Mouse (Mus musculus) liver, adult 2 months (tissue): Measurements from ENCODE around the gene Arl9. TPM values are rescaled to one million over a fixed set of nuclear protein-coding genes. Genes with fewer than 3 reads are reported as not detected.

Source experiments
- DNase-seq: peaks from one replicate; pipeline ENCODE4 v3.0.0-alpha.2; 2011; ENCODE audit warnings: low read depth, low spot score; ENCODE audit errors: extremely low read depth
- H3K27ac ChIP-seq: fragments of 200-500 bp; replicated peaks from 2 replicates; pipeline ENCODE4 v1.5.1; 2012; ENCODE audit warnings: low read depth, mild to moderate bottlenecking, control low read depth, inconsistent platforms, low read length; ENCODE audit not compliant: insufficient read depth
- H3K27me3 ChIP-seq: fragments of 200-500 bp; 2 replicates; pipeline ENCODE4 v1.6.1; 2012; ENCODE audit warnings: mild to moderate bottlenecking, moderate library complexity, low read length, inconsistent platforms; ENCODE audit not compliant: control insufficient read depth, insufficient read depth
- H3K36me3 ChIP-seq: fragments of 200-500 bp; 2 replicates; pipeline ENCODE4 v1.6.1; 2012; ENCODE audit warnings: low read length, inconsistent platforms; ENCODE audit not compliant: control insufficient read depth, insufficient read depth
- H3K4me1 ChIP-seq: fragments of 200-500 bp; 2 replicates; pipeline ENCODE4 v1.6.1; 2011; ENCODE audit warnings: low read length; ENCODE audit not compliant: control insufficient read depth, insufficient read depth
- H3K4me3 ChIP-seq: fragments of 200-500 bp; 2 replicates; pipeline ENCODE4 v1.5.1; 2011; ENCODE audit warnings: low read depth, mild to moderate bottlenecking, control low read depth, low read length, moderate library complexity; ENCODE audit not compliant: insufficient read depth
- H3K79me2 ChIP-seq: fragments of 200-500 bp; 2 replicates; pipeline ENCODE4 v1.6.1; 2012; ENCODE audit warnings: inconsistent platforms, mild to moderate bottlenecking, low read length, moderate library complexity; ENCODE audit not compliant: control insufficient read depth, insufficient read depth
- H3K9ac ChIP-seq: fragments of 200-500 bp; 2 replicates; pipeline ENCODE4 v1.6.1; 2012; ENCODE audit warnings: low read depth, mild to moderate bottlenecking, control low read depth, inconsistent platforms, low read length
- CTCF ChIP-seq: fragments of 200-500 bp; IDR thresholded peaks from 2 replicates; pipeline ENCODE4 v1.5.1; 2011; ENCODE audit warnings: low read depth, low read length, control low read depth
- POLR2A ChIP-seq: fragments of 200-500 bp; IDR thresholded peaks from 2 replicates; pipeline ENCODE4 v1.6.1; 2011; ENCODE audit warnings: low read length, control low read depth; ENCODE audit not compliant: insufficient read depth; ENCODE audit errors: extremely low read depth
- WGBS: fragments of 180-500 bp; shearing (Covaris S2); methylation state at CpG from one replicate; pipeline ENCODE4 v1.1.7; 2018; 5-methylcytosine and 5-hydroxymethylcytosine counted together
- polyA plus RNA-seq: library from polyadenylated mRNA; depleted of rRNA; stranded (reverse); fragments of >200 nt; gene quantifications from 2 replicates; pipeline ENCODE4 v1.2.3, GENCODE M21; 2012
- total RNA-seq: library from RNA; depleted of rRNA; stranded (reverse); fragments of >200 nt; gene quantifications from 2 replicates; pipeline ENCODE4 v1.2.3, GENCODE M21; 2014

Arl9 gene
- total and polyA plus RNA-seq, 2 experiments, result 0.33 TPM; not detected in 1

GRCm38 (mm10) chr5:76974554-76975285 is 29.1 kb upstream of the Arl9 start, which contains the start of gene Srp72:
TSS of gene Srp72 (plus strand) at chr5:76974683.
- peak; percentile 72 for DNase-seq
- H3K9ac ChIP-seq, result peak within 1 kb of the TSS; percentile 98
- H3K27me3 ChIP-seq, result no peaks in the 10 kb centered on the region
- H3K4me1 ChIP-seq, result peaks cover 9% of the 10 kb centered on the region
- peak within 1 kb of the TSS; percentile 100 for H3K27ac ChIP-seq
- H3K4me3 ChIP-seq, result peak within 1 kb of the TSS; percentile 99
- TF ChIP-seq CTCF, result no peak
- TF ChIP-seq POLR2A, result 0 out of 2 replicates have a peak, but pooled peaks have one; percentile 30
- peaks cover 23% of the 10 kb centered on the region for H3K36me3 ChIP-seq
- H3K79me2 ChIP-seq, result peaks cover 6% of the 10 kb centered on the region; the same call in 1 of the 2 replicates
- WGBS, result under 1% methylated on average over 60 of the region's 60 CpGs

GRCm38 (mm10) chr5:76975736-76976135 is 28.1 kb upstream of the Arl9 start:
- DNase-seq, result no peak
- 73% methylated on average over 8 of the region's 8 CpGs for WGBS
- no peak overlapping the region for H3K9ac ChIP-seq

GRCm38 (mm10) chr5:76984015-76984414 is 19.8 kb upstream of the Arl9 start:
- H3K4me3 ChIP-seq, result no peak overlapping the region
- 93% methylated on average over 11 of the region's 11 CpGs for WGBS
- H3K36me3 ChIP-seq, result peaks cover 75% of the 10 kb centered on the region
- no peaks in the 10 kb centered on the region for H3K27me3 ChIP-seq
- H3K9ac ChIP-seq, result no peak overlapping the region
- H3K27ac ChIP-seq, result no peak overlapping the region
- no peak for DNase-seq
- no peak for TF ChIP-seq CTCF
- TF ChIP-seq POLR2A, result no peak
- no peaks in the 10 kb centered on the region for H3K4me1 ChIP-seq
- H3K79me2 ChIP-seq, result no peaks in the 10 kb centered on the region

More at GRCm38 (mm10) chr5:76975736-76976135, 28.1 kb upstream of the Arl9 start:
- H3K36me3 ChIP-seq, result peaks cover 27% of the 10 kb centered on the region
- peaks cover 6% of the 10 kb centered on the region; the same call in 1 of the 2 replicates for H3K79me2 ChIP-seq
- no peak overlapping the region; the same call in 1 of the 2 replicates for H3K27ac ChIP-seq
- H3K27me3 ChIP-seq, result no peaks in the 10 kb centered on the region
- H3K4me1 ChIP-seq, result peaks cover 9% of the 10 kb centered on the region
- TF ChIP-seq POLR2A (no peak), CTCF (no peak)
- peak overlapping the region; percentile 99; the same call in 1 of the 2 replicates for H3K4me3 ChIP-seq

- Histone ChIP-seq H3K4me1 (no peaks in the 10 kb centered on the region), H3K27me3 (no peaks in the 10 kb centered on the region), H3K36me3 (peaks cover 76% of the 10 kb centered on the region), H3K27ac (no peak overlapping the region), H3K9ac (no peak overlapping the region), H3K4me3 (no peak overlapping the region), H3K79me2 (no peaks in the 10 kb centered on the region)
- no peak for DNase-seq
- TF ChIP-seq CTCF (no peak), POLR2A (no peak)
- over 99% methylated on average over 3 of the region's 3 CpGs for WGBS
Measured at GRCm38 (mm10) chr5:76990789-76991188, 13.1 kb upstream of the Arl9 start.

GRCm38 (mm10) chr5:76993174-76993814 is 10.6 kb upstream of the Arl9 start:
- H3K4me3 ChIP-seq, result no peak overlapping the region
- TF ChIP-seq POLR2A (no peak), CTCF (no peak)
- peaks cover 76% of the 10 kb centered on the region for H3K36me3 ChIP-seq
- no peak for DNase-seq
- no peaks in the 10 kb centered on the region for H3K27me3 ChIP-seq
- H3K27ac ChIP-seq, result no peak overlapping the region
- H3K9ac ChIP-seq, result no peak overlapping the region
- 95% methylated on average over 5 of the region's 5 CpGs for WGBS
- H3K4me1 ChIP-seq, result no peaks in the 10 kb centered on the region
- H3K79me2 ChIP-seq, result no peaks in the 10 kb centered on the region

GRCm38 (mm10) chr5:76998416-76998815 is 5.4 kb upstream of the Arl9 start:
- no peaks in the 10 kb centered on the region for H3K4me1 ChIP-seq
- H3K36me3 ChIP-seq, result peaks cover 59% of the 10 kb centered on the region
- H3K9ac ChIP-seq, result no peak overlapping the region
- no peaks in the 10 kb centered on the region for H3K27me3 ChIP-seq
- DNase-seq, result no peak
- H3K4me3 ChIP-seq, result no peak overlapping the region
- H3K27ac ChIP-seq, result no peak overlapping the region
- 62% methylated on average over 5 of the region's 5 CpGs for WGBS
- TF ChIP-seq CTCF (no peak), POLR2A (no peak)
- H3K79me2 ChIP-seq, result no peaks in the 10 kb centered on the region
